Mouse (Mus musculus) MEL (cell line): Measurements from ENCODE around the gene Dcaf10.

Experiments
- CTCF ChIP-seq, 3 experiments: IDR thresholded peaks in 2 of 3; conservative IDR thresholded peaks in 1 of 3; 2 replicates each; pipeline ENCODE4 v1.5.1; 2011 to 2012; ENCODE audit warnings: low read length in 3 of 3, low read depth in 2 of 3, mild to moderate bottlenecking in 2 of 3, improper control_type of control experiment in 1 of 3, inconsistent platforms in 1 of 3, mixed read lengths in 1 of 3, moderate library complexity in 1 of 3; ENCODE audit not compliant: control insufficient read depth in 1 of 3, insufficient read depth in 1 of 3, poor library complexity in 1 of 3, severe bottlenecking in 1 of 3
- E2F4 ChIP-seq: IDR thresholded peaks from 2 replicates; pipeline ENCODE4 v1.6.1; 2011; ENCODE audit warnings: low read depth, low read length, improper control_type of control experiment, borderline replicate concordance
- EP300 ChIP-seq, 2 experiments: IDR thresholded peaks; 2 replicates each; pipeline ENCODE4 v1.6.1; 2011; ENCODE audit warnings: improper control_type of control experiment in 2 of 2, low read length in 2 of 2, low read depth in 1 of 2, mild to moderate bottlenecking in 1 of 2
- GABPA ChIP-seq: IDR thresholded peaks from 2 replicates; pipeline ENCODE4 v1.6.1; 2012; ENCODE audit warnings: low read depth, mild to moderate bottlenecking, inconsistent platforms, low read length, improper control_type of control experiment, moderate library complexity
- GATA1 ChIP-seq: IDR thresholded peaks from 2 replicates; pipeline ENCODE4 v1.6.1; 2011; ENCODE audit warnings: low read depth, low read length, improper control_type of control experiment
- JUND ChIP-seq: IDR thresholded peaks from 2 replicates; pipeline ENCODE4 v1.6.1; 2011; ENCODE audit warnings: low read depth, mild to moderate bottlenecking, improper control_type of control experiment, low read length
- POLR2A ChIP-seq, 2 experiments: IDR thresholded peaks; 2 replicates each; pipeline ENCODE4 v1.6.1; 2011 to 2012; ENCODE audit warnings: low read length in 2 of 2, mild to moderate bottlenecking in 2 of 2, control low read depth in 1 of 2, improper control_type of control experiment in 1 of 2, low read depth in 1 of 2, moderate library complexity in 1 of 2; ENCODE audit not compliant: control insufficient read depth in 1 of 2, insufficient read depth in 1 of 2, poor library complexity in 1 of 2
- POLR2AphosphoS5 ChIP-seq: IDR thresholded peaks from 2 replicates; pipeline ENCODE4 v1.6.1; 2012; ENCODE audit warnings: low read depth, borderline replicate concordance, mild to moderate bottlenecking, inconsistent platforms, low read length, moderate library complexity, mixed read lengths
- SIN3A ChIP-seq: IDR thresholded peaks from 2 replicates; pipeline ENCODE4 v1.6.1; 2012; ENCODE audit warnings: low read length, improper control_type of control experiment, inconsistent platforms
- TAL1 ChIP-seq: IDR thresholded peaks from 2 replicates; pipeline ENCODE4 v1.6.1; 2012; ENCODE audit warnings: mild to moderate bottlenecking, inconsistent platforms, low read length, moderate library complexity, mixed read lengths
- TCF12 ChIP-seq: IDR thresholded peaks from 2 replicates; pipeline ENCODE4 v1.6.1; 2014; ENCODE audit warnings: low read depth, mild to moderate bottlenecking, inconsistent platforms, low read length, improper control_type of control experiment, moderate library complexity
- USF1 ChIP-seq: IDR thresholded peaks from 2 replicates; pipeline ENCODE4 v1.6.1; 2014; ENCODE audit warnings: low read depth, mild to moderate bottlenecking, inconsistent platforms, low read length, improper control_type of control experiment, moderate library complexity
- ZNF384 ChIP-seq: IDR thresholded peaks from 2 replicates; pipeline ENCODE4 v1.6.1; 2012; ENCODE audit warnings: low read depth, mild to moderate bottlenecking, inconsistent platforms, low read length, improper control_type of control experiment

- TF ChIP-seq SIN3A: no peak
- TF ChIP-seq TCF12: no peak
- no peak for TF ChIP-seq CTCF (IDR thresholded peaks at IDR 0.05 in 2 of 3, conservative IDR thresholded peaks at IDR 0.05 in 1 of 3; ENCODE audit: control insufficient read depth in 1 of 3, insufficient read depth in 1 of 3, low read depth in 2 of 3, low read length in 3 of 3, poor library complexity in 1 of 3, severe bottlenecking in 1 of 3)
- no peak for TF ChIP-seq TAL1
- no peak for TF ChIP-seq GATA1
- no peak for TF ChIP-seq ZNF384
- TF ChIP-seq E2F4: no peak
- no peak for TF ChIP-seq JUND
- no peak for TF ChIP-seq POLR2AphosphoS5
- no peak for TF ChIP-seq POLR2A (IDR thresholded peaks at IDR 0.05; ENCODE audit: control insufficient read depth in 1 of 2, insufficient read depth in 1 of 2, low read depth in 1 of 2, low read length in 2 of 2, poor library complexity in 1 of 2)
- no peak for TF ChIP-seq USF1
- no peak for TF ChIP-seq EP300 (IDR thresholded peaks at IDR 0.05; ENCODE audit: low read depth in 1 of 2, low read length in 2 of 2)
- TF ChIP-seq GABPA: no peak
Observed at GRCm38 (mm10) chr4:45374879-45375278, 33.0 kb downstream of the Dcaf10 start.
